Mouse (Mus musculus): ENCODE measurements at regions not wholly inside any gene's neighbourhood (a gene's known extent, or its start where the extent isn't known, plus 50 kb on each side); places are given as distances from the start of the nearest gene placed in this dataset.

- no peak for TF ChIP-seq POLR2A (IDR thresholded peaks at IDR 0.05; ENCODE audit: insufficient read length, low read depth)
- TF ChIP-seq TCF3 (IDR thresholded peaks at IDR 0.05; ENCODE audit: insufficient read length, low read depth), result no peak
- TF ChIP-seq USF1 (IDR thresholded peaks at IDR 0.05; ENCODE audit: low read depth), result no peak
- no peak for TF ChIP-seq MYOG (IDR thresholded peaks at IDR 0.05; ENCODE audit: control insufficient read depth in 1 of 3, insufficient read depth in 1 of 3, insufficient read length in 2 of 3, low read depth in 2 of 3)
- no peak for TF ChIP-seq E2F4 (IDR thresholded peaks at IDR 0.05; ENCODE audit: insufficient read depth)
- no peak for TF ChIP-seq CEBPB (IDR thresholded peaks at IDR 0.05; ENCODE audit: insufficient read depth, poor library complexity, severe bottlenecking)
- no peak for TF ChIP-seq MYOD1 (IDR thresholded peaks at IDR 0.05; ENCODE audit: control insufficient read depth in 1 of 3, insufficient read length in 2 of 3, low read depth in 2 of 3)
- no peak for TF ChIP-seq POLR2AphosphoS2 (IDR thresholded peaks at IDR 0.05; ENCODE audit: insufficient read length, low read depth)
- no peak for TF ChIP-seq TCF12 (IDR thresholded peaks at IDR 0.05; ENCODE audit: insufficient read depth, poor library complexity, severe bottlenecking)
- no peak for TF ChIP-seq REST (IDR thresholded peaks at IDR 0.05; ENCODE audit: insufficient read depth, insufficient read length)
- no peak for TF ChIP-seq MAX (IDR thresholded peaks at IDR 0.05; ENCODE audit: low read depth)
Observed at GRCm38 (mm10) chr11:111523465-111523864, 457.5 kb downstream of the Kcnj2 start.
